ENCODE assay signal across 13 mouse cellular contexts in the genomic region with DNA sequence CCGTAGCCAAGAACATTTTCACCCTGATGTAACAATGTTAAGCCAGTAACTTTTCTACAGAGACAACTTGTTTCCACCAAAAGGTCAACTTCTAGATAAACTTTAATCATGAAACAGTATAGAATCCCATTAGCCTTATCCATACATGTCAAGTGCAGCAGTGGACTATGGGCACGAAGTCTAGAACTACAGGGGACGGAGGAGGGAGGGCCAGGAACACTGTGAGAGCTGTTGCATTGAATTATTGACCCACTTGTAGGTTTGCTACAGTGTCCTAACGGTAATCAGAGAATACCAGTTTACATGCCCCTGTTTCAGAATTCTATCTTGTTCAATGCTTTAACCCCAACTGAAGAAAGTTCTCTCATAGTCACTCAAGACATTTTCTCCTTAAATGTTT. TPM values are rescaled to one million over a fixed set of nuclear protein-coding genes. Genes with fewer than 3 reads are reported as not detected.
"Had no signal": no experiment of that assay in that cellular context is flagged by ENCODE, and none has a peak within 500 bp of the region (broad histone marks: within the 10 kb centered on the region; RNA-seq: fewer than 3 reads in every experiment).

No protein-coding gene starts in this region.

- H3K9me3 ChIP-seq: limb, embryonic 12.5 days; midbrain, embryonic 10.5 days; neural tube, embryonic 12.5 days had no signal

- ATAC-seq: lung, postnatal 0 days had no signal

- H3K4me1 ChIP-seq: neural tube, embryonic 12.5 days had no signal

- H3K27ac ChIP-seq: limb, embryonic 12.5 days; liver, embryonic 14.5 days; midbrain, embryonic 10.5 days; neural tube, embryonic 12.5 days had no signal

- H3K27me3 ChIP-seq: limb, embryonic 12.5 days; neural tube, embryonic 12.5 days had no signal

- H3K9ac ChIP-seq: limb, embryonic 12.5 days; liver, embryonic 14.5 days; neural tube, embryonic 12.5 days had no signal

- H3K4me3 ChIP-seq: left cerebral cortex, adult 2 months; limb, embryonic 12.5 days; midbrain, embryonic 10.5 days; neural tube, embryonic 12.5 days had no signal

- H3K36me3 ChIP-seq: limb, embryonic 12.5 days; midbrain, embryonic 10.5 days; neural tube, embryonic 12.5 days had no signal

- DNase-seq: liver; lung, adult 18-20 months; lung, postnatal 4 days; midbrain, embryonic 14.5 days; right cerebral cortex, postnatal 4 days; spleen, adult 18-20 months; thymus, postnatal 4 days had no signal

- H3K4me2 ChIP-seq: limb, embryonic 12.5 days; neural tube, embryonic 12.5 days had no signal

RNA-seq across cellular contexts. Expression of gene Adamts16, which starts 48.0 kb away (rescaled TPM):
- polyA plus RNA-seq: lung, postnatal 0 days had no signal
